Mouse (Mus musculus): ENCODE measurements around the gene Cluh. TPM values are rescaled to one million over a fixed set of nuclear protein-coding genes. Genes with fewer than 3 reads are reported as not detected.

The Cluh gene
- total RNA-seq, 1 experiment: 73.5 TPM

GRCm38 (mm10) chr11:74699505-74699904 is 50.2 kb downstream of the Cluh start:
- H3K27ac ChIP-seq (ENCODE audit: insufficient read depth, low read depth, low read length, poor library complexity, severe bottlenecking): no peak overlapping the region
- DNase-seq (ENCODE audit: low read depth, low spot score): no peak
- H3K9me3 ChIP-seq (ENCODE audit: control insufficient read depth, insufficient read depth, low read depth, low read length): no peaks in the 10 kb centered on the region
- no peak overlapping the region for H3K4me3 ChIP-seq (ENCODE audit: insufficient read depth in 1 of 2, low read depth in 1 of 2, low read length in 2 of 2, poor library complexity in 1 of 2, severe bottlenecking in 1 of 2)
- peaks cover 1 to 2% of the 10 kb centered on the region in 2 experiments; a peak in 1 of 4 replicates for H3K4me1 ChIP-seq (ENCODE audit: control insufficient read depth in 2 of 2, insufficient read depth in 2 of 2, low read length in 2 of 2, poor library complexity in 1 of 2)
- in situ Hi-C loops (cut with MboI; ENCODE audit: low sequenced_read_pairs in 2 of 2, unreplicated experiment in 2 of 2): no loop called here
- peaks cover 4% of the 10 kb centered on the region for H3K36me3 ChIP-seq (ENCODE audit: control insufficient read depth, insufficient read depth, low read length, poor library complexity, severe bottlenecking)
- TF ChIP-seq ZNF384 (IDR thresholded peaks at IDR 0.05; ENCODE audit: low read depth, low read length) (peak; percentile 68; the same call in 1 of the 2 replicates), MAFK (IDR thresholded peaks at IDR 0.05; ENCODE audit: insufficient read depth, low read depth, low read length) (no peak), ZC3H11A (IDR thresholded peaks at IDR 0.05; ENCODE audit: borderline replicate concordance, low read depth, low read length) (no peak), CHD2 (IDR thresholded peaks at IDR 0.05; ENCODE audit: low read depth, low read length) (no peak), HCFC1 (IDR thresholded peaks at IDR 0.05; ENCODE audit: borderline replicate concordance, insufficient read depth, low read length) (no peak)
- no peak overlapping the region for H3K9ac ChIP-seq (ENCODE audit: insufficient read depth, low read depth, low read length, poor library complexity, severe bottlenecking)

GRCm38 (mm10) chr11:74704068-74704467 is 54.8 kb downstream of the Cluh start:
- H3K27ac ChIP-seq (ENCODE audit: insufficient read depth, low read depth, low read length, poor library complexity, severe bottlenecking): no peak overlapping the region; the same call in 1 of the 2 replicates
- H3K4me1 ChIP-seq (ENCODE audit: control insufficient read depth in 2 of 2, insufficient read depth in 2 of 2, low read length in 2 of 2, poor library complexity in 1 of 2): peaks cover 5 to 19% of the 10 kb centered on the region in 2 experiments; a peak in 3 of 4 replicates
- TF ChIP-seq ZC3H11A (IDR thresholded peaks at IDR 0.05; ENCODE audit: borderline replicate concordance, low read depth, low read length): no peak
- TF ChIP-seq CHD2 (IDR thresholded peaks at IDR 0.05; ENCODE audit: low read depth, low read length): no peak
- TF ChIP-seq HCFC1 (IDR thresholded peaks at IDR 0.05; ENCODE audit: borderline replicate concordance, insufficient read depth, low read length): no peak
- TF ChIP-seq MAFK (IDR thresholded peaks at IDR 0.05; ENCODE audit: insufficient read depth, low read depth, low read length): no peak
- no peak for TF ChIP-seq ZNF384 (IDR thresholded peaks at IDR 0.05; ENCODE audit: low read depth, low read length)
- DNase-seq (ENCODE audit: low read depth, low spot score): no peak
- no peak overlapping the region for H3K9ac ChIP-seq (ENCODE audit: insufficient read depth, low read depth, low read length, poor library complexity, severe bottlenecking)
- in situ Hi-C loops (cut with MboI; ENCODE audit: low sequenced_read_pairs in 2 of 2, unreplicated experiment in 2 of 2): no loop called here
- H3K9me3 ChIP-seq (ENCODE audit: control insufficient read depth, insufficient read depth, low read depth, low read length): no peaks in the 10 kb centered on the region
- H3K36me3 ChIP-seq (ENCODE audit: control insufficient read depth, insufficient read depth, low read length, poor library complexity, severe bottlenecking): no peaks in the 10 kb centered on the region; the same call in 1 of the 2 replicates
- H3K4me3 ChIP-seq (ENCODE audit: insufficient read depth in 1 of 2, low read depth in 1 of 2, low read length in 2 of 2, poor library complexity in 1 of 2, severe bottlenecking in 1 of 2): no peak overlapping the region

DNA sequence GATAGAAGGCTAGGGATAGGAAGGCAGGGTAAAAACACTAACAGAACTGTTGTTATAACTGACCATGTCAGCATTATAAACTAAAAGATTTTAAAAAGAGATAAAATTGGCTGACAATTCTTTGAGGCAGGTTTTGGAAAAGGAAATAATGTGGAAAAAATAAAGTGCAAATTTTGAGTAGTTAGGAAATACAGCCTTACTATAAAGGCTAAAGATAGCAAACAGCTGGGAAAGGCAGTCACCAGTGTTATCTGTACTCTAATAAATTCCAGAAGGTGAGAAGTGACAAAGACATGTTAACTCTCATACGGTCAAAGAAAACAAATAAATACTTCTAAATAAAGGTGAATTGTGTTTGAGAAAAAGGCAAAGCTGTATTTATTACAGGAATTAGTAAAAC is 59.5 kb downstream of the Cluh start:
- Histone ChIP-seq H3K36me3 (ENCODE audit: control insufficient read depth, insufficient read depth, low read length, poor library complexity, severe bottlenecking) (no peaks in the 10 kb centered on the region), H3K4me3 (ENCODE audit: insufficient read depth in 1 of 2, low read depth in 1 of 2, low read length in 2 of 2, poor library complexity in 1 of 2, severe bottlenecking in 1 of 2) (no peak overlapping the region), H3K9ac (ENCODE audit: insufficient read depth, low read depth, low read length, poor library complexity, severe bottlenecking) (no peak overlapping the region), H3K4me1 (ENCODE audit: control insufficient read depth in 2 of 2, insufficient read depth in 2 of 2, low read length in 2 of 2, poor library complexity in 1 of 2) (peaks cover 6 to 18% of the 10 kb centered on the region in 2 experiments; a peak in 3 of 4 replicates), H3K27ac (ENCODE audit: insufficient read depth, low read depth, low read length, poor library complexity, severe bottlenecking) (no peak overlapping the region), H3K9me3 (ENCODE audit: control insufficient read depth, insufficient read depth, low read depth, low read length) (no peaks in the 10 kb centered on the region)
- in situ Hi-C loops (cut with MboI; ENCODE audit: low sequenced_read_pairs in 2 of 2, unreplicated experiment in 2 of 2): no loop called here
- no peak for DNase-seq (ENCODE audit: low read depth, low spot score)
- TF ChIP-seq MAFK (IDR thresholded peaks at IDR 0.05; ENCODE audit: insufficient read depth, low read depth, low read length): no peak
- TF ChIP-seq HCFC1 (IDR thresholded peaks at IDR 0.05; ENCODE audit: borderline replicate concordance, insufficient read depth, low read length): no peak
- TF ChIP-seq ZNF384 (IDR thresholded peaks at IDR 0.05; ENCODE audit: low read depth, low read length): no peak
- TF ChIP-seq CHD2 (IDR thresholded peaks at IDR 0.05; ENCODE audit: low read depth, low read length): no peak
- TF ChIP-seq ZC3H11A (IDR thresholded peaks at IDR 0.05; ENCODE audit: borderline replicate concordance, low read depth, low read length): no peak

DNA sequence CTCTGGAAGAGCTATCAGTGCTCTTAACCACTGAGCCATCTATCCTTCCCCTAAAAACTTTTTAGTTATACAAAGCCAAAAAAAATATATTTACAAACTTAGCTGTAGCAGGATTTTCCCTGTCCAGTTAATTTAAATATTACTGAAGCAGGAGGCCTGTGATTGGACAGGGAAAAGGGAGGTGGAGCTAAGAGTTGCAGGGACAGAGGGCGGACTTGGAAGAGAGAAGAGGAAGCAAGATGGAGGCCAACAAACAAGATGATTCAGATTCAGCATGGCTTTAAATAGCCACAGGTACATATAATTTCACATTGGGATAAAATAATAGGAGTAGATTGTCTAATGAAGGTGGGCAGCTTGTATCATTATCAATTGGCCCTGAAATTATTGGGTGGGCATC is 61.4 kb downstream of the Cluh start:
- H3K4me1 ChIP-seq (ENCODE audit: control insufficient read depth in 2 of 2, insufficient read depth in 2 of 2, low read length in 2 of 2, poor library complexity in 1 of 2): peaks cover 6 to 13% of the 10 kb centered on the region in 2 experiments; a peak in 3 of 4 replicates
- no peak overlapping the region for H3K9ac ChIP-seq (ENCODE audit: insufficient read depth, low read depth, low read length, poor library complexity, severe bottlenecking)
- H3K4me3 ChIP-seq (ENCODE audit: insufficient read depth in 1 of 2, low read depth in 1 of 2, low read length in 2 of 2, poor library complexity in 1 of 2, severe bottlenecking in 1 of 2): peak overlapping the region; percentile 39 to 50; a peak in 3 of 4 replicates
- H3K36me3 ChIP-seq (ENCODE audit: control insufficient read depth, insufficient read depth, low read length, poor library complexity, severe bottlenecking): no peaks in the 10 kb centered on the region
- H3K9me3 ChIP-seq (ENCODE audit: control insufficient read depth, insufficient read depth, low read depth, low read length): no peaks in the 10 kb centered on the region
- TF ChIP-seq ZNF384 (IDR thresholded peaks at IDR 0.05; ENCODE audit: low read depth, low read length) (no peak), HCFC1 (IDR thresholded peaks at IDR 0.05; ENCODE audit: borderline replicate concordance, insufficient read depth, low read length) (no peak), ZC3H11A (IDR thresholded peaks at IDR 0.05; ENCODE audit: borderline replicate concordance, low read depth, low read length) (no peak), MAFK (IDR thresholded peaks at IDR 0.05; ENCODE audit: insufficient read depth, low read depth, low read length) (no peak), CHD2 (IDR thresholded peaks at IDR 0.05; ENCODE audit: low read depth, low read length) (no peak)
- no peak overlapping the region for H3K27ac ChIP-seq (ENCODE audit: insufficient read depth, low read depth, low read length, poor library complexity, severe bottlenecking)
- no peak for DNase-seq (ENCODE audit: low read depth, low spot score)
- in situ Hi-C loops (cut with MboI; ENCODE audit: low sequenced_read_pairs in 2 of 2, unreplicated experiment in 2 of 2): no loop called here
